Mouse (Mus musculus) kidney, embryonic 15.5 days (tissue): ENCODE results near the gene Slc35a2. TPM values are rescaled to one million over a fixed set of nuclear protein-coding genes. Genes with fewer than 3 reads are reported as not detected.
A peak's percentile ranks its signal among the peaks of the same experiment; 100 is the strongest.

Source experiments
- ATAC-seq: fragments of 200-750 bp; cut with Nextera tagmentation; replicated peaks from 2 replicates; pipeline ENCODE4 v1.8.0; 2017; ENCODE audit warnings: moderate TSS enrichment; ENCODE audit not compliant: low FRiP score
- H3K27ac ChIP-seq: fragments of 300-500 bp; sonication (generic); 2 replicates; pipeline ENCODE4 v1.5.1; 2015; ENCODE audit warnings: mild to moderate bottlenecking, inconsistent platforms
- H3K27me3 ChIP-seq: fragments of 300-500 bp; sonication (generic); 2 replicates; pipeline ENCODE4 v1.6.1; 2015; ENCODE audit warnings: inconsistent platforms
- H3K36me3 ChIP-seq: fragments of 300-500 bp; sonication (generic); 2 replicates; pipeline ENCODE4 v1.6.1; 2015; ENCODE audit warnings: inconsistent platforms
- H3K4me1 ChIP-seq: fragments of 300-500 bp; sonication (generic); 2 replicates; pipeline ENCODE4 v1.6.1; 2015; ENCODE audit warnings: inconsistent platforms
- H3K4me2 ChIP-seq: fragments of 300-500 bp; sonication (generic); 2 replicates; pipeline ENCODE4 v1.6.1; 2015; ENCODE audit warnings: moderate library complexity, mild to moderate bottlenecking, inconsistent platforms
- H3K4me3 ChIP-seq: fragments of 300-500 bp; sonication (generic); replicated peaks from 2 replicates; pipeline ENCODE4 v1.5.1; 2015; ENCODE audit warnings: mild to moderate bottlenecking, inconsistent platforms
- H3K9ac ChIP-seq: fragments of 300-500 bp; sonication (generic); 2 replicates; pipeline ENCODE4 v1.6.1; 2015; ENCODE audit warnings: mild to moderate bottlenecking, inconsistent platforms
- H3K9me3 ChIP-seq: fragments of 300-500 bp; sonication (generic); replicated peaks from 2 replicates; pipeline ENCODE4 v1.6.1; 2016; ENCODE audit warnings: inconsistent platforms
- WGBS: fragments of 180-500 bp; shearing (Covaris S2); methylation state at CpG from one replicate; pipeline ENCODE4 v1.1.7; 2015; ENCODE audit warnings: mixed read lengths; 5-methylcytosine and 5-hydroxymethylcytosine counted together
- polyA plus RNA-seq: library from polyadenylated mRNA; unstranded; fragments of >200 nt; fragmentation: Nextera tagmentation; extraction: Ambion mirVana; gene quantifications from 2 replicates; pipeline ENCODE4 v1.2.1, GENCODE M21; 2015

Gene Slc35a2
- 33.7 and 35.8 TPM in 2 replicates for polyA plus RNA-seq

GRCm38 (mm10) chrX:7883841-7884567, at the start of gene Slc35a2:
Gene Slc35a2, plus strand, starts transcription at chrX:7884028.
- 14% methylated on average over 49 of the region's 49 CpGs for WGBS
- peak within 1 kb of the TSS; percentile 58 for H3K4me2 ChIP-seq
- peaks cover 12% of the 10 kb centered on the region; the same call in 1 of the 2 replicates for H3K4me1 ChIP-seq
- peak within 1 kb of the TSS; percentile 38; the same call in 1 of the 2 replicates for H3K9ac ChIP-seq
- H3K27me3 ChIP-seq: no peaks in the 10 kb centered on the region
- H3K9me3 ChIP-seq: no peaks in the 10 kb centered on the region
- H3K36me3 ChIP-seq: peaks cover 11% of the 10 kb centered on the region; the same call in 1 of the 2 replicates
- peak; percentile 95 for ATAC-seq
- peak within 1 kb of the TSS; percentile 63 for H3K4me3 ChIP-seq
- peak within 1 kb of the TSS; percentile 90 for H3K27ac ChIP-seq

- Histone ChIP-seq H3K4me2 (no peak overlapping the region), H3K4me1 (no peaks in the 10 kb centered on the region), H3K4me3 (no peak overlapping the region), H3K9ac (no peak overlapping the region), H3K27ac (no peak overlapping the region), H3K27me3 (no peaks in the 10 kb centered on the region), H3K36me3 (no peaks in the 10 kb centered on the region), H3K9me3 (no peaks in the 10 kb centered on the region)
- WGBS: 75% methylated on average over 1 of the region's 1 CpGs
- no peak for ATAC-seq
These were observed 46.7 kb upstream of the Slc35a2 start for GRCm38 (mm10) chrX:7837146-7837545.

- peaks cover 15% of the 10 kb centered on the region for H3K4me1 ChIP-seq
- no peak overlapping the region for H3K9ac ChIP-seq
- peak overlapping the region; percentile 77 for H3K4me3 ChIP-seq
- no peaks in the 10 kb centered on the region for H3K36me3 ChIP-seq
- no peak for ATAC-seq
- 27% methylated on average over 7 of the region's 7 CpGs for WGBS
- H3K27ac ChIP-seq: peak overlapping the region; percentile 98
- H3K9me3 ChIP-seq: no peaks in the 10 kb centered on the region
- peak overlapping the region; percentile 55 for H3K4me2 ChIP-seq
- no peaks in the 10 kb centered on the region for H3K27me3 ChIP-seq
These were observed 43.0 kb upstream of the Slc35a2 start for GRCm38 (mm10) chrX:7840842-7841162.

GRCm38 (mm10) chrX:7841163-7842162, 42.4 kb upstream of the Slc35a2 start, which contains the start of gene Otud5:
Gene Otud5, plus strand, starts transcription at chrX:7841364.
- H3K36me3 ChIP-seq: no peaks in the 10 kb centered on the region
- H3K27me3 ChIP-seq: no peaks in the 10 kb centered on the region
- peak within 1 kb of the TSS; percentile 80 for H3K9ac ChIP-seq
- no peaks in the 10 kb centered on the region for H3K9me3 ChIP-seq
- H3K27ac ChIP-seq: peak within 1 kb of the TSS; percentile 98
- H3K4me1 ChIP-seq: peaks cover 15% of the 10 kb centered on the region
- peak within 1 kb of the TSS; percentile 77 for H3K4me3 ChIP-seq
- peak; percentile 98 for ATAC-seq
- WGBS: 18% methylated on average over 74 of the region's 74 CpGs
- peak within 1 kb of the TSS; percentile 63 for H3K4me2 ChIP-seq

- Histone ChIP-seq H3K4me1 (peaks cover 15% of the 10 kb centered on the region), H3K36me3 (no peaks in the 10 kb centered on the region), H3K9me3 (no peaks in the 10 kb centered on the region), H3K27me3 (no peaks in the 10 kb centered on the region), H3K4me2 (peak overlapping the region; percentile 63), H3K4me3 (peak overlapping the region; percentile 77), H3K9ac (peak overlapping the region; percentile 80), H3K27ac (peak overlapping the region; percentile 98)
- 20% methylated on average over 42 of the region's 42 CpGs for WGBS
- no peak for ATAC-seq
These were observed 41.5 kb upstream of the Slc35a2 start for GRCm38 (mm10) chrX:7842318-7842717.

- Histone ChIP-seq H3K4me3 (no peak overlapping the region), H3K36me3 (peaks cover 11% of the 10 kb centered on the region; the same call in 1 of the 2 replicates), H3K9ac (no peak overlapping the region), H3K4me2 (no peak overlapping the region), H3K9me3 (no peaks in the 10 kb centered on the region), H3K4me1 (peaks cover 14% of the 10 kb centered on the region), H3K27me3 (no peaks in the 10 kb centered on the region), H3K27ac (no peak overlapping the region)
- WGBS: 92% methylated on average over 2 of the region's 2 CpGs
- ATAC-seq: no peak
These were observed 36.0 kb upstream of the Slc35a2 start for GRCm38 (mm10) chrX:7847845-7848244.

GRCm38 (mm10) chrX:7854578-7854977, 29.2 kb upstream of the Slc35a2 start:
- H3K9ac ChIP-seq: no peak overlapping the region
- no peaks in the 10 kb centered on the region for H3K9me3 ChIP-seq
- H3K27me3 ChIP-seq: no peaks in the 10 kb centered on the region
- 54% methylated on average over 2 of the region's 2 CpGs for WGBS
- ATAC-seq: no peak
- H3K27ac ChIP-seq: no peak overlapping the region
- H3K4me2 ChIP-seq: no peak overlapping the region
- peaks cover 20% of the 10 kb centered on the region for H3K36me3 ChIP-seq
- no peaks in the 10 kb centered on the region for H3K4me1 ChIP-seq
- no peak overlapping the region for H3K4me3 ChIP-seq

GRCm38 (mm10) chrX:7859191-7859753, 24.6 kb upstream of the Slc35a2 start:
- Histone ChIP-seq H3K9ac (no peak overlapping the region), H3K27ac (no peak overlapping the region), H3K27me3 (no peaks in the 10 kb centered on the region), H3K4me2 (no peak overlapping the region), H3K9me3 (no peaks in the 10 kb centered on the region), H3K36me3 (peaks cover 20% of the 10 kb centered on the region), H3K4me3 (no peak overlapping the region), H3K4me1 (no peaks in the 10 kb centered on the region)
- WGBS: 70% methylated on average over 3 of the region's 3 CpGs
- no peak for ATAC-seq

GRCm38 (mm10) chrX:7863181-7863580, 20.6 kb upstream of the Slc35a2 start:
- no peaks in the 10 kb centered on the region for H3K27me3 ChIP-seq
- no peak overlapping the region for H3K4me3 ChIP-seq
- H3K27ac ChIP-seq: no peak overlapping the region
- H3K9me3 ChIP-seq: no peaks in the 10 kb centered on the region
- ATAC-seq: no peak
- no peaks in the 10 kb centered on the region for H3K4me1 ChIP-seq
- peaks cover 21% of the 10 kb centered on the region for H3K36me3 ChIP-seq
- H3K9ac ChIP-seq: no peak overlapping the region
- 87% methylated on average over 1 of the region's 1 CpGs for WGBS
- H3K4me2 ChIP-seq: no peak overlapping the region

- WGBS: 70% methylated on average over 3 of the region's 3 CpGs
- Histone ChIP-seq H3K4me3 (no peak overlapping the region), H3K27me3 (no peaks in the 10 kb centered on the region), H3K4me1 (no peaks in the 10 kb centered on the region), H3K9ac (no peak overlapping the region), H3K4me2 (no peak overlapping the region), H3K9me3 (no peaks in the 10 kb centered on the region), H3K36me3 (peaks cover 18% of the 10 kb centered on the region), H3K27ac (no peak overlapping the region)
- ATAC-seq: no peak
These were observed 19.3 kb upstream of the Slc35a2 start for GRCm38 (mm10) chrX:7864551-7864950.

GRCm38 (mm10) chrX:7865343-7865742, 18.5 kb upstream of the Slc35a2 start:
- peaks cover 15% of the 10 kb centered on the region for H3K36me3 ChIP-seq
- H3K27ac ChIP-seq: no peak overlapping the region
- no peaks in the 10 kb centered on the region for H3K9me3 ChIP-seq
- H3K4me1 ChIP-seq: no peaks in the 10 kb centered on the region
- no peak overlapping the region for H3K4me2 ChIP-seq
- no peaks in the 10 kb centered on the region for H3K27me3 ChIP-seq
- no peak for ATAC-seq
- no peak overlapping the region for H3K9ac ChIP-seq
- H3K4me3 ChIP-seq: no peak overlapping the region
- WGBS: 76% methylated on average over 2 of the region's 2 CpGs

- Histone ChIP-seq H3K9ac (no peak overlapping the region), H3K4me2 (no peak overlapping the region), H3K4me1 (no peaks in the 10 kb centered on the region), H3K27ac (no peak overlapping the region), H3K36me3 (peaks cover 15% of the 10 kb centered on the region), H3K9me3 (no peaks in the 10 kb centered on the region), H3K27me3 (no peaks in the 10 kb centered on the region), H3K4me3 (no peak overlapping the region)
- no peak for ATAC-seq
- 75% methylated on average over 2 of the region's 2 CpGs for WGBS
These were observed 18.0 kb upstream of the Slc35a2 start for GRCm38 (mm10) chrX:7865786-7866185.
